In genomic region chr15:99421152-99421551, GRCm38 (mm10) we compare ENCODE assay signal across 7 mouse cellular contexts. TPM values are rescaled to one million over a fixed set of nuclear protein-coding genes. Genes with fewer than 3 reads are reported as not detected.
DNase-seq lines count a peak whose midpoint lies in the region; ATAC-seq and TF ChIP-seq lines count a peak whose summit lies in the region.

No protein-coding gene starts in this region.

- no peak for TF ChIP-seq CTCF in E14TG2a.4 (conservative IDR thresholded peaks at IDR 0.05; ENCODE audit: low read length)

- DNase-seq in ZHBTc4 (ENCODE audit: low read depth, low spot score) = peak; percentile 94
- no peak for DNase-seq in frontal cortex, postnatal 14 days (ENCODE audit: low spot score in 2 of 2)
- no peak for DNase-seq in gastrocnemius, postnatal 25 days

- 68% methylated on average over 9 of the region's 9 CpGs for WGBS in heart, embryonic 13.5 days
- 58% methylated on average over 9 of the region's 9 CpGs for WGBS in limb, embryonic 13.5 days
- 83% methylated on average over 9 of the region's 9 CpGs for WGBS in neural tube, embryonic 14.5 days

- H3K9me3 ChIP-seq in E14TG2a.4 (ENCODE audit: low read length) = no peaks in the 10 kb centered on the region
- H3K9me3 ChIP-seq in heart, embryonic 13.5 days = no peaks in the 10 kb centered on the region
- H3K9me3 ChIP-seq in limb, embryonic 13.5 days = no peaks in the 10 kb centered on the region
- no peaks in the 10 kb centered on the region for H3K9me3 ChIP-seq in neural tube, embryonic 14.5 days (ENCODE audit: control insufficient read depth, low read length)

- H3K27me3 ChIP-seq in E14TG2a.4 (ENCODE audit: insufficient read depth, low read length) = peaks cover 14% of the 10 kb centered on the region
- no peaks in the 10 kb centered on the region for H3K27me3 ChIP-seq in heart, embryonic 13.5 days (replicated peaks)
- H3K27me3 ChIP-seq in limb, embryonic 13.5 days = no peaks in the 10 kb centered on the region
- no peaks in the 10 kb centered on the region for H3K27me3 ChIP-seq in neural tube, embryonic 14.5 days (ENCODE audit: control insufficient read depth, insufficient read depth, low read length)

- peaks cover 80% of the 10 kb centered on the region for H3K4me1 ChIP-seq in E14TG2a.4 (replicated peaks; ENCODE audit: low read depth, low read length)
- H3K4me1 ChIP-seq in heart, embryonic 13.5 days = peaks cover 43% of the 10 kb centered on the region
- H3K4me1 ChIP-seq in limb, embryonic 13.5 days = peaks cover 40% of the 10 kb centered on the region
- peaks cover 12% of the 10 kb centered on the region for H3K4me1 ChIP-seq in neural tube, embryonic 14.5 days (ENCODE audit: control insufficient read depth, insufficient read depth, low read length)

- H3K36me3 ChIP-seq in E14TG2a.4 (ENCODE audit: insufficient read depth, low read length) = peaks cover 8% of the 10 kb centered on the region; the same call in 1 of the 2 replicates
- peaks cover 46% of the 10 kb centered on the region for H3K36me3 ChIP-seq in heart, embryonic 13.5 days
- peaks cover 49% of the 10 kb centered on the region for H3K36me3 ChIP-seq in limb, embryonic 13.5 days
- H3K36me3 ChIP-seq in neural tube, embryonic 14.5 days (ENCODE audit: control insufficient read depth, insufficient read depth, low read length) = peaks cover 26% of the 10 kb centered on the region

- H3K4me3 ChIP-seq in E14TG2a.4 (replicated peaks; ENCODE audit: low read length) = peak overlapping the region; percentile 65
- H3K4me3 ChIP-seq in heart, embryonic 13.5 days = no peak overlapping the region
- 0 out of 2 replicates have a peak overlapping the region, but pooled peaks have one; percentile 14 for H3K4me3 ChIP-seq in limb, embryonic 13.5 days
- no peak overlapping the region for H3K4me3 ChIP-seq in neural tube, embryonic 14.5 days (ENCODE audit: low read depth, low read length)

- no peak overlapping the region for H3K9ac ChIP-seq in heart, embryonic 13.5 days
- no peak overlapping the region for H3K9ac ChIP-seq in limb, embryonic 13.5 days
- no peak overlapping the region for H3K9ac ChIP-seq in neural tube, embryonic 14.5 days (replicated peaks; ENCODE audit: low read depth, low read length)

- peak overlapping the region; percentile 56 for H3K4me2 ChIP-seq in heart, embryonic 13.5 days
- peak overlapping the region; percentile 51 for H3K4me2 ChIP-seq in limb, embryonic 13.5 days (replicated peaks)
- no peak overlapping the region; the same call in 1 of the 2 replicates for H3K4me2 ChIP-seq in neural tube, embryonic 14.5 days (ENCODE audit: low read depth, low read length)

- ATAC-seq in heart, embryonic 13.5 days (ENCODE audit: extremely low read depth, insufficient number of reproducible peaks, low FRiP score, low TSS enrichment) = no peak
- ATAC-seq in limb, embryonic 13.5 days (ENCODE audit: low FRiP score, low read depth) = no peak; the same call in none of the 2 replicates
- no peak for ATAC-seq in neural tube, embryonic 14.5 days (ENCODE audit: low read depth)

- H3K27ac ChIP-seq in heart, embryonic 13.5 days (replicated peaks) = peak overlapping the region; percentile 94
- peak overlapping the region; percentile 95 for H3K27ac ChIP-seq in limb, embryonic 13.5 days
- peak overlapping the region; percentile 60 for H3K27ac ChIP-seq in neural tube, embryonic 14.5 days (ENCODE audit: low read depth, low read length)

RNA-seq across cellular contexts. Expression of gene Tmbim6, which starts 28.5 kb away (rescaled TPM):
- 248 and 251 TPM in 2 replicates for polyA plus RNA-seq in heart, embryonic 13.5 days (2015; fragmentation: Nextera tagmentation; extraction: Ambion mirVana)
- polyA plus RNA-seq in limb, embryonic 13.5 days (2015; fragmentation: Nextera tagmentation; extraction: Ambion mirVana) = 287 and 298 TPM in 2 replicates
- 245 and 257 TPM in 2 replicates for polyA plus RNA-seq in neural tube, embryonic 14.5 days (2014; fragmentation: Nextera tagmentation; extraction: Ambion mirVana)
- 100 to 1,000 TPM; 153 to 164 TPM for total RNA-seq in gastrocnemius, postnatal 25 days (2021)

RNA-seq across cellular contexts. Expression of gene Nckap5l, which starts 36.4 kb away (rescaled TPM):
- 6.8 and 7.7 TPM in 2 replicates for polyA plus RNA-seq in heart, embryonic 13.5 days (2015; fragmentation: Nextera tagmentation; extraction: Ambion mirVana)
- polyA plus RNA-seq in limb, embryonic 13.5 days (2015; fragmentation: Nextera tagmentation; extraction: Ambion mirVana) = 14.0 and 14.1 TPM in 2 replicates
- polyA plus RNA-seq in neural tube, embryonic 14.5 days (2014; fragmentation: Nextera tagmentation; extraction: Ambion mirVana) = 16.5 and 18.7 TPM in 2 replicates
- total RNA-seq in gastrocnemius, postnatal 25 days (2021) = 1 to 10 TPM; 3.1 to 4.8 TPM

RNA-seq across cellular contexts. Expression of gene Fmnl3, which starts 50.9 kb away (rescaled TPM):
- polyA plus RNA-seq in heart, embryonic 13.5 days (2015; fragmentation: Nextera tagmentation; extraction: Ambion mirVana) = 12.9 and 13.0 TPM in 2 replicates
- 29.5 and 30.9 TPM in 2 replicates for polyA plus RNA-seq in limb, embryonic 13.5 days (2015; fragmentation: Nextera tagmentation; extraction: Ambion mirVana)
- 7.3 and 8.8 TPM in 2 replicates for polyA plus RNA-seq in neural tube, embryonic 14.5 days (2014; fragmentation: Nextera tagmentation; extraction: Ambion mirVana)
- total RNA-seq in gastrocnemius, postnatal 25 days (2021) = 1 to 10 TPM; 6.6 to 7.0 TPM

RNA-seq across cellular contexts. Expression of gene Bcdin3d, which starts 53.4 kb away (rescaled TPM):
- 10.5 and 13.7 TPM in 2 replicates for polyA plus RNA-seq in heart, embryonic 13.5 days (2015; fragmentation: Nextera tagmentation; extraction: Ambion mirVana)
- polyA plus RNA-seq in limb, embryonic 13.5 days (2015; fragmentation: Nextera tagmentation; extraction: Ambion mirVana) = 17.0 and 19.7 TPM in 2 replicates
- polyA plus RNA-seq in neural tube, embryonic 14.5 days (2014; fragmentation: Nextera tagmentation; extraction: Ambion mirVana) = 19.7 and 20.2 TPM in 2 replicates
- 1 to 10 TPM; 3.0 to 4.1 TPM for total RNA-seq in gastrocnemius, postnatal 25 days (2021)

Comparison
In these comparisons a context has a peak if more than half of its experiments do, and no peak if none do; other contexts are left out.
1. H3K4me3 ChIP-seq: peak in E14TG2a.4 (single experiment) and limb, embryonic 13.5 days (single experiment); none in heart, embryonic 13.5 days (single experiment) and neural tube, embryonic 14.5 days (single experiment).
2. Peak in every context shown above with its lines, with median percentiles within 50 percentile points of each other: H3K27ac ChIP-seq.